Mouse (Mus musculus) C2C12 (cell line): ENCODE data around the gene Plac1.

Experiments
- CEBPB ChIP-seq: IDR thresholded peaks from one replicate; pipeline ENCODE4 v1.6.1; 2011; ENCODE audit warnings: low read depth, mild to moderate bottlenecking, control low read depth, moderate library complexity
- CTCF ChIP-seq: IDR thresholded peaks from one replicate; pipeline ENCODE4 v1.5.1; 2011; ENCODE audit not compliant: control insufficient read depth, insufficient read depth, insufficient read length
- MAX ChIP-seq: IDR thresholded peaks from one replicate; pipeline ENCODE4 v1.6.1; 2011; ENCODE audit warnings: mild to moderate bottlenecking, control low read depth
- MYOG ChIP-seq: IDR thresholded peaks from one replicate; pipeline ENCODE4 v1.6.1; 2011; ENCODE audit not compliant: control insufficient read depth, insufficient read length; ENCODE audit errors: extremely low read depth
- USF1 ChIP-seq: IDR thresholded peaks from one replicate; pipeline ENCODE4 v1.6.1; 2011; ENCODE audit warnings: low read depth, mild to moderate bottlenecking, control low read depth, moderate library complexity

- TF ChIP-seq CTCF (no peak), MYOG (no peak), USF1 (no peak), MAX (no peak), CEBPB (no peak)
Observed at GRCm38 (mm10) chrX:53045187-53045903, 194.6 kb downstream of the Plac1 start.
